Mouse (Mus musculus): Measurements from ENCODE around the gene Klc4.

DNA sequence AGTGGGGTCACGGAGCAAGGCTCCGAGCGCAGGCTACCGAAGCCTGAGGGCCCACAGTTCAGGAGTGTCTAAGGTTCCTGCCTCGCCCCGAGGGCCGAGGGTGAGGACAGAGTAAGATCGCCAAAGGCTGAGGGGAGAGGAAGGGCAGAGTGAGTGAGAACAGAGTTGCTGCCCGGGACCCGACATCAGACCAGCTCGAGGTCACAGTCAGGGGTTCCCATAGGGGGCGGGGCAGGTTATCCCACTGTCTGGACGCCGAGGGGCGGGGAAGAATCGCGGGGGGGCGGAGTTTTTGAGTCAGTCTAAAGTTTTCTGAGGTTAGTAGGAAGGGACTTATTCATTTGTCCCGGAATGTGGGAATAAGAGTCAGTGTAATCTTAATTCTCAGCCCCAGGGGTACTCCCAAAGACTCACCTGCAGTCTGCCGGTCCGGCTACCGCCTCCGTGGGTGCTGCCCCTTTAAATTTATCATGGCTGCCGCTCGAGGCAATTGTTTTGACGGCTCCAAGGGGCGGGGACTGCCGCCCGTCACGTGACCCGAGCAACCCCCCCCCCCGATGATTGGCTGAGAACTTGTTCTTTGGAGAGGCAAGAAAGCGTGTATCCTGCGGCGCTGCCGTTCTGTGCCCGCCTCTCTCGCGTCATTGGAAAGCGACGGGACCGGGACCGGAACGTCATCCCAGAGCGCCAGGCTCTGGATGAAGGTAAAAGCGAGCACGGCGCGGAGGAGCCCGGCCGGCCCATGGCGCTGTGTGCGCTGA, at the start of gene Klc4, which contains the start of gene Mrpl2:
- TF ChIP-seq CTCF (IDR thresholded peaks at IDR 0.05; ENCODE audit: control insufficient read depth, insufficient read depth, insufficient read length) = no peak
- TF ChIP-seq CEBPB (IDR thresholded peaks at IDR 0.05; ENCODE audit: low read depth) = no peak
- TF ChIP-seq MAX (IDR thresholded peaks at IDR 0.05) = peak; percentile 17

Data from C2C12 (cell line).